Mouse (Mus musculus) cortical plate, adult 2 months (tissue): Measurements from ENCODE around the gene Trpm3.

Experiments used
- CTCF ChIP-seq: fragments of 200-500 bp; IDR thresholded peaks from 2 replicates; pipeline ENCODE4 v1.5.1; 2011; ENCODE audit warnings: mild to moderate bottlenecking, control low read depth, low read length; ENCODE audit not compliant: insufficient read depth; ENCODE audit errors: extremely low read depth
- POLR2A ChIP-seq: fragments of 200-500 bp; IDR thresholded peaks from 2 replicates; pipeline ENCODE4 v1.6.1; 2011; ENCODE audit warnings: mild to moderate bottlenecking, low read length, control low read depth; ENCODE audit not compliant: insufficient read depth; ENCODE audit errors: extremely low read depth

DNA sequence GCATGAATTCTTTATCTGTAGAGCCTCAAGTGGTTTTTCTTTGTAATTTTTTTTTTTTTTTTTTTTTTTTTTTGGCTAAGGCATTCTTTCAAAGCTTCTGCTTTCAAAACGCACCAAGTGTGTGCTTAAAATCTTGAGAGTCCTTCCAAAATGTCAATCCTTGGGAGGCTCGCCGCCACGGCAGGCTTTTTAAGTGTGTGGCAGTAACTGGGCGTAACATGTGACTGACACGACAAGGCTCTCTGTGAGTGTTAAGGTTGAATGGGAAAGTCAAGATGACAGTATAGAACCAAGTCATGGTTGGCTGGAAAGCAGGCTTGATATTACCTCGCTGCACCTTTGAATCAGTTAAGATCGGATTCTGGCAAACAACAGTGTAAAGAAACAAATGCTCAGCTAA, 200.1 kb downstream of the Trpm3 start:
- TF ChIP-seq POLR2A (no peak), CTCF (no peak)
